Mouse (Mus musculus): Measurements from ENCODE around the gene Foxj3.

GRCm38 (mm10) chr4:119614078-119614477 is 77.3 kb downstream of the Foxj3 start:
- TF ChIP-seq CTCF (IDR thresholded peaks at IDR 0.05; ENCODE audit: control insufficient read depth, insufficient read depth, low read length) (no peak), POLR2A (IDR thresholded peaks at IDR 0.05; ENCODE audit: borderline replicate concordance, control insufficient read depth, low read depth, low read length) (no peak)
